Mouse (Mus musculus): ENCODE results near the gene Gipc2. TPM values are rescaled to one million over a fixed set of nuclear protein-coding genes. Genes with fewer than 3 reads are reported as not detected.
A peak's percentile ranks its signal among the peaks of the same experiment; 100 is the strongest.
"Not testable (repeated sequence)": the region's sequence is repeated elsewhere in the genome, so short reads cannot be mapped to it uniquely, and the experiment has no call there.

Gipc2 gene
- polyA plus RNA-seq, 1 experiment, result 9.7 TPM

DNA sequence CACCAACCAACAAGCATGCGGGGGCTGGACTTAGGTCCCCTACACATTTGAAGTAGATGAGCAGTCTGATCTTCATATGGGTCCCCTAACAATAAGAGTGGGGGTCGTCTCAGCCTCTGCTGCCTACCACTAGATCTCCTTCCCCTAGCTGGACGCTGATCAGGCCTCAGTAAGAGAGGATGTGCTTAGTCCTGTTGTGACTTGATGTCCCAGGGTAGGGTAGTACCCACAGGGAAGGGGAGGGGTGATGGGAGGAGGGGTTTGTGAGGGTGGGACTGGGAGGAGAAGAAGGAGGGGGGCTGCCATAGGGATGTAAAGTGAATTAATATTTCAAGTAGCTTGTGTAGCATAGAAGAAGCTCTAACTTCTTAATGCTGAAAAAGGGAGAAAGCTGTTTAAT lies 33.1 kb upstream of the Gipc2 start:
- Histone ChIP-seq H3K4me1 (ENCODE audit: control insufficient read depth, insufficient read depth, low read length) (no peaks in the 10 kb centered on the region), H3K4me3 (replicated peaks; ENCODE audit: insufficient read depth, low read depth, low read length) (no peak overlapping the region), H3K27me3 (ENCODE audit: control insufficient read depth, insufficient read depth, low read length) (no peaks in the 10 kb centered on the region), H3K27ac (ENCODE audit: insufficient read depth, low read length) (no peak overlapping the region)
- 68% methylated on average over 3 of the region's 3 CpGs for WGBS
- no peak for DNase-seq
- TF ChIP-seq POLR2A (IDR thresholded peaks at IDR 0.05; ENCODE audit: borderline replicate concordance, insufficient read depth, low read length) (no peak), CTCF (IDR thresholded peaks at IDR 0.05; ENCODE audit: borderline replicate concordance, insufficient read depth, low read depth, low read length) (no peak)

DNA sequence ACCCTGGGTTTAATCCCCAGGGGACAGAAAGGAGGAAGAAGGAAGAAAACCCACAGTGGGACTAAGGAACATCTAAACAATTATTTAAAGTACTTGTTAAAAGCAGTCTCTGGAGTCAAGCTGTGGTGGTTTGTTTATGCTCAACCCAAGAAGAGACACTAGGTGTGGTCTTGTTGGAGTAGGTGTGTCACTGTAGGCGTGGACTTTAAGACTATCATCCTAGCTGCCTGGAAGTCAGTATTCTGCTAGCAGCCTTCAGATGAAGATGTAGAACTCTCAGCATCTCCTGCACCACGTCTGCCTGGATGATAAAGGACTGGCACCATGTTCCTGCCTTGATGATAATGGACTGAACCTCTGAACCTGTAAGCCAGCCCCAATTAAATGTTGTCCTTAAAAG lies 31.2 kb upstream of the Gipc2 start:
- not testable (repeated sequence) for H3K4me1 ChIP-seq (ENCODE audit: control insufficient read depth, insufficient read depth, low read length); H3K4me3 ChIP-seq (replicated peaks; ENCODE audit: insufficient read depth, low read depth, low read length); H3K27me3 ChIP-seq (ENCODE audit: control insufficient read depth, insufficient read depth, low read length); DNase-seq; H3K27ac ChIP-seq (ENCODE audit: insufficient read depth, low read length)
- 50% methylated on average over 2 of the region's 2 CpGs for WGBS

DNA sequence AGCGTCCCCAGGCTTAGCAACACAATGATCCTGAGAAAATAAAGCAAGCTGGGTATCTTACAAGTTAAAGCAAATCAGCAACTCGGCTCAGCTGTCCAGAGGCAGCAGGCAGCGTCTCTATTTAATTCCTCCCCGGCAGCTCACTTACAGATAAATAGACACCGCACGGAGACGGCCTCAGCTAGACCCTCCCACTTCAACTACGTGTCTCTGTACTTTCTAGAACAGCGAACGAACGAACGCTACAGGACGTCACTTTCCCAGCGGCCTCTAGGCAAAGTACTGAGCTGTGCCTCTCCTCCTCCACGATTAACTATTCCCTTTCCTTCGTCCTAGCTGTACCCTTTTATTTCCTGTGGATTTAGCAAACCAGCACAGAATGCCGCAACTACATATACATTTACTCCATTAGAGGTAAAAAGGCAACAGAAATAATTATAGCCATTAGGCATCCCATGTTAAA lies 27.6 kb upstream of the Gipc2 start:
- Histone ChIP-seq H3K27ac (ENCODE audit: insufficient read depth, low read length) (peak overlapping the region; percentile 29; the same call in 1 of the 2 replicates), H3K4me3 (replicated peaks; ENCODE audit: insufficient read depth, low read depth, low read length) (peak overlapping the region; percentile 95), H3K4me1 (ENCODE audit: control insufficient read depth, insufficient read depth, low read length) (peaks cover 1% of the 10 kb centered on the region; the same call in 1 of the 2 replicates), H3K27me3 (ENCODE audit: control insufficient read depth, insufficient read depth, low read length) (no peaks in the 10 kb centered on the region)
- DNase-seq, result peak; percentile 84 to 91
- under 1% methylated on average over 17 of the region's 17 CpGs for WGBS
- TF ChIP-seq CTCF (IDR thresholded peaks at IDR 0.05; ENCODE audit: borderline replicate concordance, insufficient read depth, low read depth, low read length), result no peak
- peak; percentile 88; the same call in 1 of the 2 replicates for TF ChIP-seq POLR2A (IDR thresholded peaks at IDR 0.05; ENCODE audit: borderline replicate concordance, insufficient read depth, low read length)

DNA sequence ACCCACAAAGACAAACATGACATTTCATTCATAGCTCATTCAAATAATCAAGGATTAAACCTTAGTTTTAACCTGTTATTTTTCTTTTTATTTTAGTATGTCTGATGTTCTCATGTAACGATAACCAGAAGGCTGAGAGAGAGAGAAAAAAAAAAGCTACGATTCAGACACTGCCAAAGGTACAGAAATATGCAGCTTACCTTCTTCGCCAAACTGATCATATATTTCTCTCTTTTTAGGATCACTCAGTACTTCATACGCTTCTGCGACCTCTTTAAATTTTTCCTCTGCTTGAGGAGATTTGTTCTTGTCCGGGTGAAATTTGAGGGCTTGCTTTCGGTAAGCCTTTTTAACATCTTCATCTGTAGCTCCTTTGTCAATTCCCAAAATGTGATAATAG lies 27.1 kb upstream of the Gipc2 start:
- no peak for TF ChIP-seq POLR2A (IDR thresholded peaks at IDR 0.05; ENCODE audit: borderline replicate concordance, insufficient read depth, low read length)
- TF ChIP-seq CTCF (IDR thresholded peaks at IDR 0.05; ENCODE audit: borderline replicate concordance, insufficient read depth, low read depth, low read length), result no peak
- Histone ChIP-seq H3K27me3 (ENCODE audit: control insufficient read depth, insufficient read depth, low read length) (no peaks in the 10 kb centered on the region), H3K4me3 (replicated peaks; ENCODE audit: insufficient read depth, low read depth, low read length) (peak overlapping the region; percentile 95), H3K4me1 (ENCODE audit: control insufficient read depth, insufficient read depth, low read length) (peaks cover 3% of the 10 kb centered on the region; the same call in 1 of the 2 replicates), H3K27ac (ENCODE audit: insufficient read depth, low read length) (peak overlapping the region; percentile 29; the same call in 1 of the 2 replicates)
- WGBS, result under 1% methylated on average over 7 of the region's 7 CpGs
- no peak for DNase-seq

DNA sequence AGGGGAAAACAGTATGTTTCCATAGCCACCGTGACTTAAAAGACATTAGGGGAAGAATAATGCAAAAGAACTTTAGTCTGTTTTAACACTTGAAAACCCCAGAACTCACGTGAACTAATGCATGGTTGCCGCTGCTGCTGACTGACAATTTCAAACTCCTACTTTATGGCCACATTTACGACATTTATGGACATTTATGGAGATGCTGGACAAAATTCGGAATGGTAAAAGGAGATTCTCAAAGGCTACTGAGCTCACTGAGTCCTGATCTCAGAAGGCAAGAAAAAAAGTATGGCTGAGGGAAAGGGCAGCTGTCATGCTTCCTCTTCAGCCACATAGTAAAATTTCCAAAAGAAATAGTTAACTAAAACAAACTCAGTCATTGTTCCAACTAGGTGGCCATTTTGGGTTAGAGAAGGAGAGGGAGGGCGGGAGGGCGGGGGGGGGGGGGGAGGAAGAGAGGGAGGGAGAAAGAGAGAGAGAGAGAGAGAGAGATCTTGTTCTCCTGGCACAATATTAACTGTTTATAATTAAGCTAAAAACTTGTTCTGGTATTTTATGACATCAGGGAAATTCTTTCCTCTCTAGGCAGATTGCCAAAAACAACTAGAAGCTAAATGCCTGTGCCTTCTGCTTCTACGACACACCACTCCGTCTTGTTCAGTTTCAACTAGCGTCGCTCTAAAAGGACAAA lies 26.4 kb upstream of the Gipc2 start:
- WGBS, result 5% methylated on average over 11 of the region's 11 CpGs
- Histone ChIP-seq H3K27ac (ENCODE audit: insufficient read depth, low read length) (no peak overlapping the region), H3K4me3 (replicated peaks; ENCODE audit: insufficient read depth, low read depth, low read length) (peak overlapping the region; percentile 95), H3K27me3 (ENCODE audit: control insufficient read depth, insufficient read depth, low read length) (no peaks in the 10 kb centered on the region), H3K4me1 (ENCODE audit: control insufficient read depth, insufficient read depth, low read length) (peaks cover 3% of the 10 kb centered on the region; the same call in 1 of the 2 replicates)
- TF ChIP-seq CTCF (IDR thresholded peaks at IDR 0.05; ENCODE audit: borderline replicate concordance, insufficient read depth, low read depth, low read length) (no peak), POLR2A (IDR thresholded peaks at IDR 0.05; ENCODE audit: borderline replicate concordance, insufficient read depth, low read length) (no peak)
- peak in 1 of 2 experiments; percentile 46 for DNase-seq

DNA sequence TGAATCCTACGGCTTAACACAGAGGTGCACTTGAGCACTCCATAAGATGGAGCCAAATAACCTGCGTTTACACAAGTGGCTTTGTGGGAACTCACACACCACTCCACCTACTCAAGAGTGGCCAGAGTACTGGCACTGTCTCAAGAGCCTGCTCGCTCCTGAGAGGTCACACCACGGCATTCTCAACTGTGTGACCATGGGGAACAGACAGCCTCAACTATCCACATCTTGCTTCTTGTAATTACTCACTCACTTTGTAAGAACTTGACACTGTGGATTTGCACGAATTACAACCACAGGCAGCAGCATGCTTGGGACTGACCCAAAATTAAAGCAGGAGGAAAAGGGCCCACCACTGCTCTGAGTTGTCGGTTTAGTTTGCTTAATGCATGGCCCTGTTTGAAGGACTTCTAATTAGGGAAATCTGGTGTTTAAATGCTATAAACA lies 25.8 kb upstream of the Gipc2 start:
- TF ChIP-seq POLR2A (IDR thresholded peaks at IDR 0.05; ENCODE audit: borderline replicate concordance, insufficient read depth, low read length), result no peak
- TF ChIP-seq CTCF (IDR thresholded peaks at IDR 0.05; ENCODE audit: borderline replicate concordance, insufficient read depth, low read depth, low read length), result no peak
- DNase-seq, result peak; percentile 39 to 44
- Histone ChIP-seq H3K4me3 (replicated peaks; ENCODE audit: insufficient read depth, low read depth, low read length) (peak overlapping the region; percentile 82), H3K4me1 (ENCODE audit: control insufficient read depth, insufficient read depth, low read length) (peaks cover 3% of the 10 kb centered on the region; the same call in 1 of the 2 replicates), H3K27me3 (ENCODE audit: control insufficient read depth, insufficient read depth, low read length) (no peaks in the 10 kb centered on the region), H3K27ac (ENCODE audit: insufficient read depth, low read length) (no peak overlapping the region)
- 1% methylated on average over 6 of the region's 6 CpGs for WGBS

DNA sequence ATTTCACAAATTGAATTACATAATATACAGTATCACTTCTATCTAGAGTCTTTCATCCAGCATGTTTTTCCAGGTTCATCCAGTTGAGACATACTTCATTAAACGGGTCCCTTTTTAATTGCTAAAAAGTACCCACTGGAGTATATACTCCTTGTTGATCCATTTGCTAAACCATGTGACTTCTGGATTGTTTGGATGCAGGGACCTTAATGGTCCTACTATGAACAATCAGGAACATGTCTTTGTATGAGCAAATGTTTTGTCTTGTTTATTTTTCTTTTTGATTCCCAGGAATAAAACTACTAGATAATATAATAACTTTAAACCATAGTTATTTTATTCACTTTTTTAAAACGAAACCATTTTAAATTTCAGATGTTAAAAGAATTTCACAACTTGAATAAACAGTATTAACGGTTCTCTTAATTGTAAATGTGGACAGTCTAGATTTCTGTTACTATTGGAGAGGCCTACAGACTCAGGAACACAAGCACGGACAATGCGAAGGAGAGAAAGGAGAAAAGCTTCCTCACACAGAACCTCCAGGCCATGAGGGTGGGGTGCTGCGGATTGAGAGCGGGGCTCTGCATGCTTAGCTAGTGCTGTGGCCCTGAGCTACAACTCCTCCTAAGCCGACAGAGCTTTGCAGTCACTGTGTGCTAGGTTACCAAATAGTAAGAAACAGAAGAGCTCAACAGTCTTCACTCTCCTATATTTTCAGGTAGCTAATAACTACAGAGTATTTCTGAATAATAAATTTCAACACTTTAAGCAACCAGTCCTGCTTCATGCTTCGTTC lies 24.8 kb upstream of the Gipc2 start:
- no peaks in the 10 kb centered on the region for H3K27me3 ChIP-seq (ENCODE audit: control insufficient read depth, insufficient read depth, low read length)
- H3K4me3 ChIP-seq (replicated peaks; ENCODE audit: insufficient read depth, low read depth, low read length), result peak overlapping the region; percentile 48
- TF ChIP-seq CTCF (IDR thresholded peaks at IDR 0.05; ENCODE audit: borderline replicate concordance, insufficient read depth, low read depth, low read length), result no peak
- TF ChIP-seq POLR2A (IDR thresholded peaks at IDR 0.05; ENCODE audit: borderline replicate concordance, insufficient read depth, low read length), result no peak
- no peak for DNase-seq
- H3K4me1 ChIP-seq (ENCODE audit: control insufficient read depth, insufficient read depth, low read length), result peaks cover 3% of the 10 kb centered on the region; the same call in 1 of the 2 replicates
- H3K27ac ChIP-seq (ENCODE audit: insufficient read depth, low read length), result no peak overlapping the region
- 39% methylated on average over 9 of the region's 9 CpGs for WGBS

Measured in cerebellum, adult 2 months (tissue).